Mouse (Mus musculus): ENCODE results near the gene Oasl1. TPM values are rescaled to one million over a fixed set of nuclear protein-coding genes. Genes with fewer than 3 reads are reported as not detected.

The Oasl1 gene
- 0.15 and 0.44 TPM in 2 replicates for polyA plus RNA-seq (2021; fragmentation: Nextera tagmentation)
- long read RNA-seq, experiment 1 = 0 reads
- long read RNA-seq, experiment 2, partial matches to known transcripts = 0 of 1 reads
- long read RNA-seq, experiment 2, other reads (novel, unspliced or antisense) = 0 of 1 reads

GRCm38 (mm10) chr5:114922998-114923473, at the start of gene Oasl1:
Gene Oasl1 (plus strand): TSS chr5:114923240.

GRCm38 (mm10) chr5:114896688-114897373, 26.2 kb upstream of the Oasl1 start, which contains the start of gene Oasl2:
Gene Oasl2 (plus strand): TSS chr5:114896936.

GRCm38 (mm10) chr5:114942074-114942765, 19.2 kb downstream of the Oasl1 start, which contains the start of gene 2210016L21Rik:
Gene 2210016L21Rik (plus strand): TSS chr5:114942158.

GRCm38 (mm10) chr5:114970824-114971227, 47.8 kb downstream of the Oasl1 start, which contains the start of gene Hnf1a:
Gene Hnf1a (minus strand): TSS chr5:114971094.

Other genes starting within 250 kb of the Oasl1 start
- gene Gltp, start 232.3 kb upstream of the Oasl1 start, polyA plus RNA-seq (2021; fragmentation: Nextera tagmentation) = 71.3 and 91.9 TPM in 2 replicates
- gene Tchp, start 215.5 kb upstream of the Oasl1 start, polyA plus RNA-seq (2021; fragmentation: Nextera tagmentation) = 3.8 and 4.2 TPM in 2 replicates
- 4.5 and 7.9 TPM in 2 replicates for gene Ankrd13a, start 148.6 kb upstream of the Oasl1 start, polyA plus RNA-seq (2021; fragmentation: Nextera tagmentation)
- 15.5 and 20.1 TPM in 2 replicates for gene Git2, start 147.7 kb upstream of the Oasl1 start, polyA plus RNA-seq (2021; fragmentation: Nextera tagmentation)
- 253 and 313 TPM in 2 replicates for gene 1500011B03Rik, start 99.8 kb upstream of the Oasl1 start, polyA plus RNA-seq (2021; fragmentation: Nextera tagmentation)
- gene 4930519G04Rik, start 69.6 kb upstream of the Oasl1 start, polyA plus RNA-seq (2021; fragmentation: Nextera tagmentation) = not detected in 2 replicates
- gene Gm9936, start 64.6 kb upstream of the Oasl1 start, polyA plus RNA-seq (2021; fragmentation: Nextera tagmentation) = 0.12 and 0.18 TPM in 2 replicates
- gene Oasl2, start 26.3 kb upstream of the Oasl1 start, polyA plus RNA-seq (2021; fragmentation: Nextera tagmentation) = 4.5 and 5.4 TPM in 2 replicates
- gene 2210016L21Rik, start 18.9 kb downstream of the Oasl1 start, polyA plus RNA-seq (2021; fragmentation: Nextera tagmentation) = 207 and 285 TPM in 2 replicates
- gene Hnf1a, start 47.9 kb downstream of the Oasl1 start, polyA plus RNA-seq (2021; fragmentation: Nextera tagmentation) = not detected in 2 replicates
- 9.0 and 24.2 TPM in 2 replicates for gene Sppl3, start 87.9 kb downstream of the Oasl1 start, polyA plus RNA-seq (2021; fragmentation: Nextera tagmentation)
- 8.4 and 17.3 TPM in 2 replicates for gene Gm10401, start 175.1 kb downstream of the Oasl1 start, polyA plus RNA-seq (2021; fragmentation: Nextera tagmentation)
- gene Acads, start 196.1 kb downstream of the Oasl1 start, polyA plus RNA-seq (2021; fragmentation: Nextera tagmentation) = 3.7 and 6.1 TPM in 2 replicates
- gene Unc119b, start 211.7 kb downstream of the Oasl1 start, polyA plus RNA-seq (2021; fragmentation: Nextera tagmentation) = 12.8 and 14.9 TPM in 2 replicates
- gene Mlec, start 234.9 kb downstream of the Oasl1 start, polyA plus RNA-seq (2021; fragmentation: Nextera tagmentation) = 16.4 and 23.1 TPM in 2 replicates